Mouse (Mus musculus) megakaryocyte, embryonic 14.5 days (primary cell): ENCODE results near the gene Zfp94. TPM values are rescaled to one million over a fixed set of nuclear protein-coding genes. Genes with fewer than 3 reads are reported as not detected.

Experiments
- H3K27me3 ChIP-seq: replicated peaks from 2 replicates; pipeline ENCODE3; 2012; ENCODE audit warnings: inconsistent platforms
- H3K36me3 ChIP-seq: replicated peaks from 2 replicates; pipeline ENCODE3; 2012; ENCODE audit warnings: low read length, inconsistent platforms, mixed read lengths
- H3K4me1 ChIP-seq: 2 replicates; pipeline ENCODE4 v1.6.1; 2012; ENCODE audit warnings: inconsistent platforms
- H3K4me3 ChIP-seq: replicated peaks from 2 replicates; pipeline ENCODE3; 2012; ENCODE audit warnings: moderate library complexity, mild to moderate bottlenecking, inconsistent platforms
- H3K9me3 ChIP-seq: 2 replicates; pipeline ENCODE4 v1.6.1; 2012; ENCODE audit warnings: inconsistent platforms
- FLI1 ChIP-seq: IDR thresholded peaks from 2 replicates; pipeline ENCODE4 v1.6.1; 2012; ENCODE audit warnings: low read length, inconsistent platforms, mixed read lengths
- GATA1 ChIP-seq: IDR thresholded peaks from 3 replicates; pipeline ENCODE4 v1.6.1; 2012; ENCODE audit warnings: mixed read lengths, low read length, inconsistent platforms, borderline replicate concordance
- polyA plus RNA-seq: library from polyadenylated mRNA; stranded (reverse); fragments of >175 nt; gene quantifications from 2 replicates; pipeline ENCODE4 v1.2.3, GENCODE M21; 2012; ENCODE audit warnings: low replicate concordance; ENCODE audit not compliant: insufficient read depth

The Zfp94 gene
- polyA plus RNA-seq, 1 experiment, result 1.1 TPM

- H3K9me3 ChIP-seq, result no peaks in the 10 kb centered on the region
- H3K4me1 ChIP-seq, result peaks cover 34% of the 10 kb centered on the region
- no peak overlapping the region for H3K4me3 ChIP-seq
- H3K27me3 ChIP-seq, result no peaks in the 10 kb centered on the region
- H3K36me3 ChIP-seq, result peaks cover 22% of the 10 kb centered on the region
- TF ChIP-seq FLI1, result no peak
- TF ChIP-seq GATA1, result no peak
Measured at GRCm38 (mm10) chr7:24259306-24259999, 57.0 kb downstream of the Zfp94 start.

GRCm38 (mm10) chr7:24254633-24255474 is 61.6 kb downstream of the Zfp94 start, which contains the start of gene Zfp108:
TSS of gene Zfp108 (plus strand) at chr7:24254794.
- peaks cover 4% of the 10 kb centered on the region for H3K36me3 ChIP-seq
- H3K4me1 ChIP-seq, result peaks cover 39% of the 10 kb centered on the region
- H3K9me3 ChIP-seq, result peaks cover 5% of the 10 kb centered on the region; the same call in 1 of the 2 replicates
- TF ChIP-seq GATA1, result no peak
- TF ChIP-seq FLI1, result no peak
- no peaks in the 10 kb centered on the region for H3K27me3 ChIP-seq
- peak within 1 kb of the TSS; percentile 91 for H3K4me3 ChIP-seq

- Histone ChIP-seq H3K4me3 (peak overlapping the region; percentile 91), H3K9me3 (peaks cover 5% of the 10 kb centered on the region; the same call in 1 of the 2 replicates), H3K27me3 (no peaks in the 10 kb centered on the region), H3K36me3 (no peaks in the 10 kb centered on the region), H3K4me1 (peaks cover 39% of the 10 kb centered on the region)
- TF ChIP-seq GATA1 (no peak), FLI1 (no peak)
Measured at GRCm38 (mm10) chr7:24253779-24254615, 62.5 kb downstream of the Zfp94 start.

Other genes with a start within 250 kb of the Zfp94 start
- gene Zfp180, start 234.7 kb downstream of the Zfp94 start, polyA plus RNA-seq, result 3.2 and 4.7 TPM in 2 replicates
- 0.16 TPM in 1 of 2 replicates, not detected in the other for gene Zfp112, start 204.4 kb downstream of the Zfp94 start, polyA plus RNA-seq
- 1.00 and 2.8 TPM in 2 replicates for gene Zfp235, start 182.5 kb downstream of the Zfp94 start, polyA plus RNA-seq
- gene Zfp114, start 141.6 kb downstream of the Zfp94 start, polyA plus RNA-seq, result not detected in 2 replicates
- 0.41 TPM in 1 of 2 replicates, not detected in the other for gene Zfp111, start 105.2 kb downstream of the Zfp94 start, polyA plus RNA-seq
- 0.27 TPM in 1 of 2 replicates, not detected in the other for gene Zfp109, start 79.1 kb downstream of the Zfp94 start, polyA plus RNA-seq
- not detected in 2 replicates for gene Zfp108, start 61.9 kb downstream of the Zfp94 start, polyA plus RNA-seq
- 1.2 TPM in 1 of 2 replicates, not detected in the other for gene Zfp93, start 46.2 kb downstream of the Zfp94 start, polyA plus RNA-seq
- gene Zfp61, start 15.4 kb downstream of the Zfp94 start, polyA plus RNA-seq, result 5.2 and 7.2 TPM in 2 replicates
- gene Tescl, start 17.3 kb upstream of the Zfp94 start, polyA plus RNA-seq, result not detected in 2 replicates
- gene Lypd5, start 32.5 kb upstream of the Zfp94 start, polyA plus RNA-seq, result not detected in 2 replicates
- gene Kcnn4, start 53.6 kb upstream of the Zfp94 start, polyA plus RNA-seq, result 9.0 and 25.3 TPM in 2 replicates
- 42.3 and 58.9 TPM in 2 replicates for gene Smg9, start 83.0 kb upstream of the Zfp94 start, polyA plus RNA-seq
- gene Irgc1, start 135.6 kb upstream of the Zfp94 start, polyA plus RNA-seq, result 0.28 TPM in 1 of 2 replicates, not detected in the other
- gene Plaur, start 145.8 kb upstream of the Zfp94 start, polyA plus RNA-seq, result 14.6 and 56.5 TPM in 2 replicates
- gene Cadm4, start 165.4 kb upstream of the Zfp94 start, polyA plus RNA-seq, result not detected in 2 replicates
- gene Zfp428, start 190.3 kb upstream of the Zfp94 start, polyA plus RNA-seq, result 33.9 and 51.4 TPM in 2 replicates
- gene AC161166.1, start 195.8 kb upstream of the Zfp94 start, polyA plus RNA-seq, result not detected in 2 replicates
- gene Irgq, start 214.0 kb upstream of the Zfp94 start, polyA plus RNA-seq, result 2.9 and 3.1 TPM in 2 replicates
- not detected in 2 replicates for gene Pinlyp, start 229.5 kb upstream of the Zfp94 start, polyA plus RNA-seq
- gene Xrcc1, start 229.6 kb upstream of the Zfp94 start, polyA plus RNA-seq, result 101 and 159 TPM in 2 replicates